8 mouse cellular contexts compared by ENCODE assay signal in the genomic region with DNA sequence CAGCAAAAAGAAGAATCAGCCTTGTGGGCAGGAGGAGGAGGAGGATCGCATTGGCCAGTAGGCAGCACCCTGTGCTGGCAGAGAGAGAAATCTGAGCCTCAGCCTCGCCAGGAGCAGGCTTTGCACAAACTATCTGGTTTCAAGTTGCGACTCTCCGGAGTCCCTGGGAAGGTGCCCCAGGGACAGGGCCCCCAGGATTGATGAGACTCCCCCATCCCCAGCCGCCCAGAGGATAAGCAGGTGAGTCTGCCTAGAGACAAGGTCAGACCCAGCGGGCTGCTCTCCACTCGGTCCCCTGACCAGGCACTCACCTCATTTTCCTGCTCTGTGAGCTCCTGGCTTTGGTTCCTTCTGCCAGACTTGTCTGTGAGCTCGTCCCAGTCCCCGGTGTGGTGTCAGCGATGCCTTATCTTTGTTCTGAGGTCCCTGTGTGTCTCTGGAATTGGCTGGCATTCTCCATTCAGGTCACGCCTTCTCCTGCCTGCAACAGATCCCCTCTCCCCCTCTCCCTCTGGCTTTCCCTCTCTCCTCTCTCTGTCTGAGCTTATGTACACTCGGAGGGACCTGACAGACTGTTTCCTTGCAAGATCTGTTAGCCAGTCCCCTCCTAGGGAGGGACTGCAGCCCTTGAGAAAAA. TPM values are rescaled to one million over a fixed set of nuclear protein-coding genes. Genes with fewer than 3 reads are reported as not detected.
DNase-seq lines count a peak whose midpoint lies in the region; ATAC-seq lines count a peak whose summit lies in the region.

A gene (plus strand): TSS at position 57 of the 637 bp plus-strand sequence.
A gene (minus strand): TSS at position 581 of the 637 bp plus-strand sequence.

- H3K27ac ChIP-seq in lung, embryonic 16.5 days (ENCODE audit: low read length), result no peak within 1 kb of the TSS
- H3K27ac ChIP-seq in heart, embryonic 12.5 days (ENCODE audit: poor library complexity, severe bottlenecking), result peak within 1 kb of the TSS; percentile 61
- H3K27ac ChIP-seq in neural tube, embryonic 14.5 days (ENCODE audit: low read depth, low read length), result peak within 1 kb of the TSS; percentile 91

- peak within 1 kb of the TSS; percentile 46 for H3K9ac ChIP-seq in lung, embryonic 16.5 days (ENCODE audit: low read length)
- H3K9ac ChIP-seq in heart, embryonic 12.5 days, result peak within 1 kb of the TSS; percentile 65
- H3K9ac ChIP-seq in neural tube, embryonic 14.5 days (replicated peaks; ENCODE audit: low read depth, low read length), result peak within 1 kb of the TSS; percentile 69

- no peak for DNase-seq in lung, postnatal 14 days
- DNase-seq in embryo, embryonic 11 days, result peak; percentile 60
- DNase-seq in left cerebral cortex, postnatal 4 days, result peak; percentile 33
- no peak for DNase-seq in lung, adult 18-20 months

- H3K4me1 ChIP-seq in lung, embryonic 16.5 days (replicated peaks; ENCODE audit: control insufficient read depth, insufficient read depth, low read length), result peaks cover 53% of the 10 kb centered on the region
- H3K4me1 ChIP-seq in heart, embryonic 12.5 days (replicated peaks), result peaks cover 56% of the 10 kb centered on the region
- H3K4me1 ChIP-seq in neural tube, embryonic 14.5 days (ENCODE audit: control insufficient read depth, insufficient read depth, low read length), result peaks cover 28% of the 10 kb centered on the region

- intact Hi-C loops in left cerebral cortex, postnatal 4 days (cut with DNase I), result no loop called here

- H3K9me3 ChIP-seq in lung, embryonic 16.5 days (ENCODE audit: control insufficient read depth, low read length), result no peaks in the 10 kb centered on the region
- H3K9me3 ChIP-seq in heart, embryonic 12.5 days (replicated peaks), result 0 out of 2 replicates have a peak, but pooled peaks cover under 1% of the 10 kb centered on the region
- no peaks in the 10 kb centered on the region for H3K9me3 ChIP-seq in neural tube, embryonic 14.5 days (ENCODE audit: control insufficient read depth, low read length)

- peak within 1 kb of the TSS; percentile 39 for H3K4me3 ChIP-seq in lung, embryonic 16.5 days (ENCODE audit: low read length)
- peak within 1 kb of the TSS; percentile 47 for H3K4me3 ChIP-seq in heart, embryonic 12.5 days
- peak within 1 kb of the TSS; percentile 42 for H3K4me3 ChIP-seq in neural tube, embryonic 14.5 days (ENCODE audit: low read depth, low read length)

- no peaks in the 10 kb centered on the region for H3K27me3 ChIP-seq in lung, embryonic 16.5 days (ENCODE audit: control insufficient read depth, insufficient read depth, low read depth, low read length)
- H3K27me3 ChIP-seq in heart, embryonic 12.5 days (replicated peaks), result 0 out of 2 replicates have a peak, but pooled peaks cover 6% of the 10 kb centered on the region
- no peaks in the 10 kb centered on the region for H3K27me3 ChIP-seq in neural tube, embryonic 14.5 days (ENCODE audit: control insufficient read depth, insufficient read depth, low read length)

- ATAC-seq in lung, embryonic 16.5 days (ENCODE audit: low read depth), result peak; percentile 24; the same call in 1 of the 2 replicates
- ATAC-seq in heart, embryonic 12.5 days (ENCODE audit: insufficient number of reproducible peaks, low FRiP score), result 0 out of 2 replicates have a peak, but pooled peaks have one; percentile 23
- peak; percentile 81 for ATAC-seq in neural tube, embryonic 14.5 days (ENCODE audit: low read depth)
- ATAC-seq in megakaryocyte progenitor cell, adult 5-6 weeks (replicated peaks; ENCODE audit: poor library complexity), result no peak

- no peaks in the 10 kb centered on the region for H3K36me3 ChIP-seq in lung, embryonic 16.5 days (ENCODE audit: control insufficient read depth, insufficient read depth, low read length)
- H3K36me3 ChIP-seq in heart, embryonic 12.5 days, result no peaks in the 10 kb centered on the region
- no peaks in the 10 kb centered on the region for H3K36me3 ChIP-seq in neural tube, embryonic 14.5 days (ENCODE audit: control insufficient read depth, insufficient read depth, low read length)

- WGBS in lung, embryonic 16.5 days, result 4% methylated on average over 12 of the region's 12 CpGs
- WGBS in heart, embryonic 12.5 days, result 1% methylated on average over 12 of the region's 12 CpGs
- WGBS in neural tube, embryonic 14.5 days, result 1% methylated on average over 12 of the region's 12 CpGs

- H3K4me2 ChIP-seq in lung, embryonic 16.5 days (ENCODE audit: low read depth, low read length), result peak within 1 kb of the TSS; percentile 46
- H3K4me2 ChIP-seq in heart, embryonic 12.5 days, result peak within 1 kb of the TSS; percentile 74
- peak within 1 kb of the TSS; percentile 64 for H3K4me2 ChIP-seq in neural tube, embryonic 14.5 days (ENCODE audit: low read depth, low read length)

RNA-seq across cellular contexts. Expression of the first gene that starts in this region (rescaled TPM):
- 8.0 and 10.3 TPM in 2 replicates for polyA plus RNA-seq in lung, embryonic 16.5 days (2015; fragmentation: Nextera tagmentation; extraction: Ambion mirVana)
- polyA plus RNA-seq in heart, embryonic 12.5 days (2016; fragmentation: Nextera tagmentation; extraction: Ambion mirVana), result 7.4 and 8.0 TPM in 2 replicates
- 1 to 10 TPM in 1 of 2 experiments, under 1 TPM in 1; 0.93 to 1.1 TPM for total RNA-seq in left cerebral cortex, postnatal 4 days (2021)
- 1.6 and 3.1 TPM in 2 replicates for polyA plus RNA-seq in neural tube, embryonic 14.5 days (2014; fragmentation: Nextera tagmentation; extraction: Ambion mirVana)
- total RNA-seq in megakaryocyte progenitor cell, adult 5-6 weeks (2015), result 4.6 and 5.6 TPM in 2 replicates
- 1.2 and 2.4 TPM in 2 replicates for total RNA-seq in megakaryocyte progenitor cell, adult 5-6 weeks (2017)

RNA-seq across cellular contexts. Expression of the second gene that starts in this region (rescaled TPM):
- 3.7 and 4.0 TPM in 2 replicates for polyA plus RNA-seq in lung, embryonic 16.5 days (2015; fragmentation: Nextera tagmentation; extraction: Ambion mirVana)
- polyA plus RNA-seq in heart, embryonic 12.5 days (2016; fragmentation: Nextera tagmentation; extraction: Ambion mirVana), result 12.4 and 14.5 TPM in 2 replicates
- total RNA-seq in left cerebral cortex, postnatal 4 days (2021), result 10 to 100 TPM; 41.3 to 44.9 TPM
- polyA plus RNA-seq in neural tube, embryonic 14.5 days (2014; fragmentation: Nextera tagmentation; extraction: Ambion mirVana), result 31.5 and 35.6 TPM in 2 replicates
- not detected in 2 replicates for total RNA-seq in megakaryocyte progenitor cell, adult 5-6 weeks (2015)
- not detected in 2 replicates for total RNA-seq in megakaryocyte progenitor cell, adult 5-6 weeks (2017)

Comparison
In these comparisons a context has a peak if more than half of its experiments do, and no peak if none do; other contexts are left out.
1. RNA of the second gene that starts in this region (total RNA-seq): 41.3 to 44.9 TPM in left cerebral cortex, postnatal 4 days; not detected in megakaryocyte progenitor cell, adult 5-6 weeks; every median in the first group is over 10 times any median in the second.
2. DNase-seq: peak in embryo, embryonic 11 days (single experiment) and left cerebral cortex, postnatal 4 days (single experiment); none in lung, postnatal 14 days (single experiment) and lung, adult 18-20 months (0 of 2).
3. Peak in every context shown above with its lines, with median percentiles within 50 percentile points of each other: H3K4me2 ChIP-seq, H3K4me3 ChIP-seq and H3K9ac ChIP-seq.